Comparison of ENCODE assay signal across 15 mouse cellular contexts in genomic region chr5:133070141-133070540, GRCm38 (mm10).
DNase-seq lines count a peak whose midpoint lies in the region; TF ChIP-seq lines count a peak whose summit lies in the region.
"Had no signal": no experiment of that assay in that cellular context is flagged by ENCODE, and none has a peak within 500 bp of the region (broad histone marks: within the 10 kb centered on the region; RNA-seq: fewer than 3 reads in every experiment).

No protein-coding gene starts in this region.

- TF ChIP-seq POLR2A in cerebellum, adult 2 months (IDR thresholded peaks at IDR 0.05; ENCODE audit: borderline replicate concordance, insufficient read depth, low read length), result no peak

- no peak overlapping the region for H3K4me3 ChIP-seq in cerebellum, adult 2 months (replicated peaks; ENCODE audit: insufficient read depth, low read depth, low read length)
- H3K4me3 ChIP-seq: embryonic facial prominence, embryonic 10.5 days; forebrain, embryonic 13.5 days; gastrocnemius, adult 2 months; heart, embryonic 12.5 days; hindbrain, embryonic 10.5 days had no signal

- no peak for TF ChIP-seq CTCF in cerebellum, adult 2 months (IDR thresholded peaks at IDR 0.05; ENCODE audit: borderline replicate concordance, insufficient read depth, low read depth, low read length)

- intact Hi-C loops in left cerebral cortex, postnatal 14 days (cut with DNase I), result no loop called here

- no peaks in the 10 kb centered on the region for H3K27me3 ChIP-seq in cerebellum, adult 2 months (ENCODE audit: control insufficient read depth, insufficient read depth, low read length)
- H3K27me3 ChIP-seq: forebrain, embryonic 13.5 days; heart, embryonic 12.5 days had no signal

- peaks cover 2% of the 10 kb centered on the region; the same call in 1 of the 2 replicates for H3K4me1 ChIP-seq in cerebellum, adult 2 months (ENCODE audit: control insufficient read depth, insufficient read depth, low read length)
- H3K4me1 ChIP-seq: embryonic facial prominence, embryonic 10.5 days; forebrain, embryonic 13.5 days; heart, embryonic 12.5 days; hindbrain, embryonic 10.5 days had no signal

- H3K27ac ChIP-seq in cerebellum, adult 2 months (ENCODE audit: insufficient read depth, low read length), result no peak overlapping the region
- H3K27ac ChIP-seq: embryonic facial prominence, embryonic 10.5 days; forebrain, embryonic 13.5 days; gastrocnemius, adult 2 months; hindbrain, embryonic 10.5 days; hindbrain, embryonic 14.5 days had no signal

- peak; percentile 33 for DNase-seq in cerebellum, adult 11 months
- peak; percentile 62 to 80 for DNase-seq in cerebellum, adult 2 months
- DNase-seq in cerebellum, postnatal 10 days, result peak; percentile 32 to 53
- DNase-seq in left cerebral cortex, postnatal 14 days (ENCODE audit: low spot score in 2 of 2), result no peak
- no peak for DNase-seq in B cell, adult 2 months
- no peak for DNase-seq in adrenal gland, adult 2 months
- DNase-seq: adrenal gland, postnatal 14 days; gastrocnemius, adult 2 months; gastrocnemius, postnatal 25 days; kidney, adult 2 months had no signal

Comparison
In these comparisons a context has a peak if more than half of its experiments do, and no peak if none do; other contexts are left out.
1. DNase-seq: peak in cerebellum, adult 11 months (single experiment), cerebellum, adult 2 months (2 of 2) and cerebellum, postnatal 10 days (2 of 2); none in left cerebral cortex, postnatal 14 days (0 of 2), B cell, adult 2 months (0 of 2) and adrenal gland, adult 2 months (single experiment).